Mouse (Mus musculus): ENCODE results near the gene Camp.

The Camp gene

DNA sequence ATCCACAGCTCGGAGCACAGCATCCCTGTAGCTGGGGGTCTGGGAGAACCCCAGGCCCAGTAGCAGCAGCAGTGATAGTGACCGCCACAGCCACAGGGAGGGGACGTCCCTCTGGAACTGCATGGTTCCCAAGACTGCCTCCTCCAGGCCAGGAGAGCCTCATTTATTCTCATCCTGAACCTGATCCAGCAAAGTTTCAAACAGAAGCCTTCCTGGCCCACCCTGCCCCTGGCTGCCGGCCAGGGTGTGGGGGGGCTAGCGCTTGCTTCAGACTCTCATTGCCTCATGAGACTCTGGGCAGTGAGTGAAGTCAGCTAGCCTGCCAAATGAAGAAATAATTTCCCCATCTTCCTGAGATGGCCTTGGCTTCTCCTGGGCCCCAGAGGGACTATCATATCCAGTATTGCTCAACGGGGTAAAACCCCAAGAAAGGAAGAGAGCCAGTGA, at the start of gene Camp:
Camp (minus strand) TSS at position 306 of the 447 bp plus-strand sequence.
- in situ Hi-C loops (cut with MseI, MboI): no loop called here

DNA sequence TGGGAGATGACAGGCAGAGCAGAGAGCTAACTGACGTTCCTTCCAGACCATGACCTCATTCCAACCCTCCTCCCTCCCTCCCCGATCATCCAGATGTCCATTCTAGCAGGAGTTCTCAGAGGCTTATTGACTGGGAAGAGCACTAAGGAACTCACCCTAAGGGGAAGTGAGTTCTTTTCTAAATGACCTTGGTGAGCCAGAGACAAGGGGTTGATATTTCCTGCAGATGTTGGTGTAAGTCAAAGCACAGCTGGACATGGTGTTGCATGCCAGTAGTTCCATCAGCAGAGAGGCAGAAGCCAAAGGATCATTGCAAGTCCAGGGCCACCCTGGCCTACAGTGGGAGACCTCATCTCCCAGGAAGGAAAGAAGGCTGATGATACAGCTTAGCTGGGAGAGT, 48.6 kb upstream of the Camp start:
- in situ Hi-C loops (cut with MseI, MboI): no loop called here

DNA sequence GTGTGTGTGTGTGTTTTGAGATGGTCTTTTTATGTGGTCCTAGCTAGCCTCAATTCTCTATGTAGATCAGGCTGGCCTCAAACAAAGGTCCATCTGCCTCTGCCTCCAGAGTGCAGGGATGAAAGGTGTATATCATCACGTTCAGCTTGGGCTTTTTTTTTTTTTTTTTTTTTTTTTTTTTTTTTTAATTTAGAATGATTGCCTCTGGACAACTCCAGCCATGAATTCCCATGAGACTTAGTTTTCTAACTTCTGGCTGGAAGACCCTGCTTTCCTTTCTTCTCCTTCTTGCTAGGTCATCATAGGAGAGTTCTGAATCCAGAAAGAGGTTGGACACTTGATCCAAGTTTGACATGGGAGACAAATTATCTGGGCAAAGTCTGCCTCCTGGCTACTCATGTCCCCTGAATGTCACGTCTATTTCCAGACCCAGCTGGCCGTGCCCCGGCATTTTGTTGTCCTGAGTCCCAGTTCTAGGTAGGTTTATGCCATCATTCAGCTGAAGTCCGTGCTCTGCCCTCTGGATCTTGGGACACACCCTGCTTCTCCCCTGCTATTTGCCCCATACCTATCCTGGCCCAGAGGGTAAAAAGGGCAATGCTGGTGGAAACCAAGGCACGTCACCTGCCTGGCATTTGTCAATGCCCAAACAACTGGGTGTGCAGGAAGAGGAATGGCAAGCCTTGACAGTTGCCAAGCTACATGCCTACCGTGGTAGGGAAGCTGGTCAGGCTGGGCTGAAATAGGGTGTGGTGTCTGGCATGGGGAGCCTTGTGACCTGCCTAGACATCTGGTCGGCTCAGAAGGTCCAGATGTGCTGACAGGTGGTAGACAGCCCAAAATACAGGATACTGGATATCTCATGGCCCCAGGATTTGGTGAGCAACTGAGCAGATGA, 47.1 kb upstream of the Camp start:
- in situ Hi-C loops (cut with MseI, MboI): no loop called here

DNA sequence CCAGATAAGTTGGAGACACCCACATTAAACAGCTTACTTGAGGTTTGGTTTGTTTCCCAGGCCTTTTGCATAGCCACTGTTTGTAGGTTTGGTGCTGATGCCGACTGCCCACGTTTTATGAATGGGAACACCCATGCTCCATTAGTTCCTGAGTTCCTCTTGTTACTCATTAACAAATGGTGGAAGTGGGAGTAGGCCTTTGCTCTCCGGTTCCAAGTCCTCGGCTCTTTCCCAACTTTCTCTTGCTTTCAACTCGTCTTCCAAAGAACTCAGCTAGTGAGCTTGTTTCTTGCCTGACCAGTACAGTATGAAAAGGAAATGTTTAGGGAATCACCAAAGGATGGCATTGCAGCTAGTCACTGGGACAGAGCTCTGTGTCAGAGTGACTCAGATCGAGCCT, 46.2 kb upstream of the Camp start:
- in situ Hi-C loops (cut with MseI, MboI): no loop called here

DNA sequence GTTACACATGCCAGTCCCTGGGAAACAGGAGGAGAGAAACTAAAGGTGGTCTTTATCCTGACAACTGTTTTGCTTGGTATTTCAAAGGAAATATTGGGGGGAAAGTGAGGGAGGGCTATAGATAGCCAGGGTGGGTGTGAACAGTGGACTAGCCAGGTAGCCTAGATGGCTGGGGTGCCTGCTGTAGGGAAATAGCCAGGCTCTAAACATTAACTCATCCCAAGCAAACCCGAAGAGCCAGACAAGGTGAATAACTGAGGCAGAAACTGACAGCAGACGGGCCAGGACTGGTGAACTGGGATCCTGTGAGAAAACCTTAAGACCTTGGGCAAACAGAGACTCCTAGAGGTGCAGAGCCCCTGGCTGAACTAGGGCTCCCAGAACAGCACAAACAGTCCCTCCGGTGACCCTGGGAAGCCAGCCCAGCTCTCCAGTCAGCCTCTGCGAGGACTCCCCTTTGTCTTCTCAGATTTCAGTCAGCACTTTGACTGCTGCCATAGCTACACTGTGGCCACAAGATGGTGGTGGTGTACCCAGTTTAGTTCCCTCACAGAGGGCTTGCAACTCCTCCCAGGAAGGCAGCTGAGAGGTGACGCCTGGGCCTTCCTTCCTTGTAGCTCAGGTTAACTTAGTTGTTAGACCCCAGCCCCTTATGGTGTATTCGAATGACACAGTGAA, 45.1 kb upstream of the Camp start:
- in situ Hi-C loops (cut with MseI, MboI): no loop called here

DNA sequence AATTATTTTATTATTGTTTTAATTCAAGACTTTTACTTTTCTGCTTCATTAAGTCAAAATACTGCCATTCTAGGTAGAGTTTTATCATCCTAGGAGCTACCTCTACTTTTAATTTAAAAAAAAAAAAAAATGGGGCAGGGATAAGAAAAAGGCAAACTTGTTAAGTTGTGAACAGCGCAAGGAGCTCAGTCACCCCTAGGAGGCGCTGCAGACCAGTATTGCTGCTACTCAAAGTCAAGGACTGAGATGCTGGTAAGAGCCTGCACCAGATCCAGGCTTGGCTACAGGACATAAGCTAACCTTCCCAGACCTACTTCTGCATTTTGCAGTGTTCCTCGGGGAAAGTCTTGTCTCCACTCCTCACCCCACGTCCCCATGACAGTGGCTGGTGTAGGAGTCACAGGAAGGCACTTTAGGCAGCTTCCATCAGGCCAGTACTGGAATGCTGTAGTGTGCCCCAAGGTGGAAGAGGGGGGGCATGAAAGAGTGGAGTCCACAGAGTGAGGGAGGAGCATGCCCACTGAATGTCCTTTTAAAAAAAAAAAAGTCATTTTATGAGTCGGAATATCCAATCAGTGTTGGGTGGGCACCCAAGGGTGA, 43.3 kb upstream of the Camp start:
- in situ Hi-C loops (cut with MseI, MboI): no loop called here

DNA sequence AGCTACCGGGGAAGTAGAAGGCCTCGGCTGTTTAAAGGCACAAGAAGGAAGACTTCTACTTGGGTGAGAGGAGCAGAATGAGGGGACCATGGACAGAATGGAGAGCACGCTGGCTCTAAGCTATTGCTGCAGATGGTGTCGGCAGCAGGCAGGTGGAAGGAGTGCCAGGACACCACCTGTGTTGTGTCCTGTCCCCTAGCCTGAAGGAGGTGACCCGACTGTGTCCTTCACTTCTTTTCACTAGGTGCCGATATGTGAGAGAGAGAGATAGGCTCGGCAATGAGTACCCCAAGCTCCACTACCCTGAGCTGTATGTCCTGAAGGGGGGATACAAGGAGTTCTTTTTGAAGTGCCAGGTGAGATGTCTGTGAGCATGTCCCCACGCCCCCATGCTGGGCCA, 42.1 kb upstream of the Camp start:
- in situ Hi-C loops (cut with MseI, MboI): no loop called here

DNA sequence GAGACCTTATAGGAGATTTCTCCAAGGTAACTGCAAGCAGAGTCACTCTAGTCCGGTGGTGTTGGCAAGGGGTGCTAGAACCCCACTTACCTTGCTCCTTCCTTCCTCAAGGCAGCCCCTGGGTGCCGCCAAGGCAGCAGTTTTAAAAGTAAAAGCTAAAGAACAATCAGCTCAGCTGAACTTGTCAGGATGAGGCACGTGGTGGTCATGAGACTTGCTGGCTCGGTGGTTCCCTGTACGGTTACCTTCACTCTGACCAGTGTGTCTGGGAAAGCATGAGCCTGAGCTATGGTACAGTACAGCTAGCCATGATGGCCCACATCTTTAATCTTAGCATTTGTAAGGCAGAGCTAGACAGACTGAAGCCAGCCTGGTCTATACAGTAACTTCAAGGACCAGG, 37.9 kb upstream of the Camp start:
- in situ Hi-C loops (cut with MseI, MboI): no loop called here

DNA sequence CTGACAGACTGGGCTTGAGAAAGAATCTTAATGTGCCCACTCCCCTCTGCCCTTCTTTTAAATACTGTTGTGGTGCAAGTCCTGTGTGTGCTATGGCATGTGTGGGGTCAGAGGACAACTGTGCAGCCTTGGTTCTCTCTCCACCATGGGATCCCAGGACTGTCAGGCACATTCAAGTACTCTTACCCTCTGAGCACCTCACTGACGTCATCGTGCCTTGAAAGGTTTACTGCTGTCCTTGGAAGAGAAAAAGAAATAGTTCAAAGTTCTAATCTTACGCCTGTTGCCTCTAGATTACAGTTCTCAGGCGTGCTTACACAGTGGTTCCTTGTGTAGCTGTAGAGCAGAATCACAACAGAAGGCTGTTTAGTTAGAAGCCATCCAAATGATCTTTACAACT, 36.8 kb upstream of the Camp start:
- in situ Hi-C loops (cut with MseI, MboI): no loop called here

DNA sequence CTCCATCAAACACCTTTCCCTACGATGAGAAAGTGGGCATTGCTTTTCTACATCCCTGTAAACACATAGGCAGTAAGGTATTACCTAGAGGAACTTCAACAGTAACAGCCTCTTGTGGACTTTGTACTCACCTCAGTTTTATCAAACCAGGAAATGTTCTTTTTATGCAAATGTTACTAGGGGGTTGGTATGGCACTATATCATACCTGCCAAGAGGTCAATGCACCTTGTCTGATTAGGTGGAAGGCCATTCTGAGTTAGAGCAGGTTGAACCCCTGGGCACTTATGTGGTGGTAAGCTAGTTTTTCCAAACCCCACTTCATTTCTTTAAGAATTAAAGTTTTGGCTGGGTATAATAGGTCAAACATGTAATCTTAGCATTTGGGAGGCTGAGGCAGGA, 29.9 kb upstream of the Camp start:
- in situ Hi-C loops (cut with MseI, MboI): no loop called here

DNA sequence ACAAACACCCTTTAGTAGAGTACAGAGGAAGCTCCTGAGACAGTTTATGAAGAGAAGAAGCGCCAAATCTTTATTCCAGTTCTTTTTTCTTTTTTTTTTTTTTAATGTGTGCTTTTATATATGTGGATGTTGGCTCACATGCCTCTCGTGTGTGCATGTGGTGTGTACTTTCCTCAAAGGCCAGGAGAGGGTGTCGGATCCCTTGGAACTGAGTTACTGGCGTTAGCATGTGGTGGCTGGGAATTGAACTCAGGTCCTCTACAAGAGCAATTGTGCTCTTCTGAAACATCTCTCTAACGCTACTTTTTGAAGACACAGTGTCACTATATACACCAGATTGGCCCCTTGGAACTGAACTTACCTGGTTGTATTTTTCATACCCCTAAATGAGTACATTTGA, 28.2 kb upstream of the Camp start:
- in situ Hi-C loops (cut with MseI, MboI): no loop called here

DNA sequence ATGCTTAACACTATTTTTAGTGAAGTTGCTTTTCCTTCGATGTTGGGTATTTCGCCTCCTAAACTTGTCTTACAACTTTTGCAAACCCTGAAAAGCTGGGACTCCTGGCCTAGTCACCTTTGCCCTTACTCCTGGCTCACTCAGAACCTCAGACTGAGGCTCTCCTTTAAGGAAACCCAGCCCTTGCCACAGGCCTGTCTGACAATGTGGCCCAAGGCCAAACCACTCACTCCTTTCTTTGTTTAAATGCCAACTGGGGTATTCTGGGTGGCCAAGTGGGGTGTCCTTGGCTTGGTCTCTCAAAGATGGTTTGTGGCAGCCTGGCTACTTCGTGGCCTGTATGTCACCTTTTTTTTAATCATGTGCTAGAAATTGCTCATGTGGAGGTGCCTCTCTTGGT, 27.3 kb upstream of the Camp start:
- in situ Hi-C loops (cut with MseI, MboI): no loop called here

DNA sequence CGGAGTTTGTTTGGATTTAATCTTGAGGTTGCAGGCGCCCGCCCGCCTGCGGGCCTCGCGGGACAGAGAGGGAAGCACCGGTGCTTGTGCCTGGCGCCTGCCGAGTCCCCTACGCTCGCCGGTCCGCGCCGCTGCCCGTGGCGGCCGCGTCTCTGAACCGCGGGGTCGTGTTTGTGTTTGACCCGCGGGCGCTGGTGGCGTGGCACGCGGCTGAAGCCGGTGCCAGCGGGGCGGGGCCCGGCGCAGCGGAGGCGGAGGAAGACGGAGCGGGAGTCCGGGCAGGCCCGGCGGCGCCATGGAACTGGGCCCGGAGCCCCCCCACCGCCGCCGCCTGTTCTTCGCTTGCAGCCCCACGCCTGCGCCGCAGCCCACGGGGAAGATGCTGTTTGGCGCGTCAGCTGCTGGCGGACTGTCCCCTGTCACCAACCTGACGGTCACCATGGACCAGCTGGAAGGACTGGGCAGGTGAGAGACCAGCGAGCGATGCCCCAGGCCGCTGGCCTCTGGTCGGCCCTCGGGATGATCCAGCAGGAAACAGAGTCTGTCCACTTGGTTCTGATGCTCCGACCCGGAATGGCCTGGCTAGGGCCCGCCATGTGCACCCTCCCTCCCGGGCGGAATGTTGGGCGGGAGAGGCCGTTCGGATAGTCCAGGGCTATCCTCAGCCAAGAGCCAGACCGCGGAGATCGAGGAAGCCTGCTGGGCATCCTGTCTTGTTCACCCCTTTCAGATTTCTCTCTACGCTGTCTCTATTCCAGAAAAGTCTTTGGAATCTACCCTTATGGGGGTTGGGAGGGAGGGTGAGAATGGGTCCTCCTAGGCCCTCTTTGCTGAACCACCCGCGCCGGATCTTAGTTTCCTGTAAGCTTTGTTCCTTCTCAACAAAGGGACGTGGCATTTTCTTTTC, 26.5 kb upstream of the Camp start:
- in situ Hi-C loops (cut with MseI, MboI): no loop called here

DNA sequence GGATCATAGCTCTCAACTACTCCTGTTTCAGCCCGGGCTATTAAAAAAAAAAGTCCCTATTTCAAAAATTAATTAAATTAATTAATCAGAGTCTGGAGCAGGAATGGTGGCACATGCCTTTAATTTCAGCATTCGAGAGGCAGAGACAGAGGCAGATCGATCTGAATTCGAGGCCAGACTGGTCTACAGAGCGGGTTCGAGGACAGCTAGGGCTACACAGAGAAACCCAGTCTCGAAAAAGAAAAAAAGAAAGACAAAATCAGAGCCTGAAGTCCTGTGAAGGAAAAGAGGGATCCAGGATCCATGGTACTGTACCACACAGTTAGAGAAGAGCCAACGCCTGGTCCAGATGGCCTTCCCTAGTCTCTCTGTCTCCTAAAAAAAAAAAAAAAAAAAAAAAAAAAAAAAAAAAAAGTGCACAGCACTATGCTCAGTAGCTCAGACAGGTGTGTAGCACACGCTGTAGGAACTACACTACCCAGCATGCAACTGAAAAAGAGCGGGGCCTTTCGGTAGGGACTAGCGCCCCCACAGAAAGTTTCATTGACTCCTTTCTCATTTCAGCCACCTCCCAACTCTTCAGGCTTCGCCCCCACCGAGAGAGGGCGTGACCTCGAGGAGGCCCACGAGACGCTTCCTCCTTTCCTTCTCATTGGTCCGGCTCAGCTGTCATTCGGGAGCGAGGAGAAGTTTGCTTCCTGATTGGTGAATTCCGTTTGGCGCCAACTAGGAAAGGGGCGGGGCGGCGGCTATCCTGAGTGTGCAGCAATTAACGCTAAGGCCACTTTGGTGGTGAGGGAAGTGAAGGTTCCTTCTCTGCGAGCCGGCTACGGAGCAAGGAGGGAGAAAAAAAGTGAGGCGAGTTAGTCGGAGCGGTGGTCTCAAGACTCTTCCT, 25.6 kb upstream of the Camp start, which contains the start of gene Cdc25a:
Cdc25a (plus strand) TSS at position 783 of the 895 bp plus-strand sequence.
- in situ Hi-C loops (cut with MseI, MboI): no loop called here

DNA sequence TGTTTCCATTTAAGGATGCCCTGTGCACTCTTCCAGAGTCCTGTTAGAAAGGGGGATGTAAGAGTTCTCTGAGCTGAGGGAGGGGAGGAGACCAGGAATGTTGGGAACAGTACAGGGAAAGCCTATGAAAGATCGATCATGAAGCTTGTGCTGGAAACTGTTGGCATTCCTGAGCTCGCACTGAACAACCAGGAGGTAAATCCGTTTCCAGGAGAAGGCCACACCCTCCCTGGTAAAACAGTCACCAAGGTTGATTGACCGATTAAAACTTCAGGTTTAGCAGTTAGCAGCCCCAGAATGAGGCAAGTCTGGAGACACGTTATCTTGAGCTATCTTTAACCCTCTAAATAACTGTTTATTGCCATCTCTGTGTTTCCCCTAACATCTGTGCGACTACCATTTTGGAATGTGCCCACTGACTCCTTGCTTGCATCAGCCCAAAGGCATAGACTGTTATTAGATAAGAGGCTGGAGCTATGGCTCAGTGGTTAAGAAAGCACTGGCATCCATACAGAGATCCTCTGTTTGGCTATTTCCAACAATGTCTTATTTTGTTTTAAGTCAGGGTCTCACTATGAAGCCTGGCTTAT, 21.7 kb upstream of the Camp start:
- in situ Hi-C loops (cut with MseI, MboI): no loop called here

DNA sequence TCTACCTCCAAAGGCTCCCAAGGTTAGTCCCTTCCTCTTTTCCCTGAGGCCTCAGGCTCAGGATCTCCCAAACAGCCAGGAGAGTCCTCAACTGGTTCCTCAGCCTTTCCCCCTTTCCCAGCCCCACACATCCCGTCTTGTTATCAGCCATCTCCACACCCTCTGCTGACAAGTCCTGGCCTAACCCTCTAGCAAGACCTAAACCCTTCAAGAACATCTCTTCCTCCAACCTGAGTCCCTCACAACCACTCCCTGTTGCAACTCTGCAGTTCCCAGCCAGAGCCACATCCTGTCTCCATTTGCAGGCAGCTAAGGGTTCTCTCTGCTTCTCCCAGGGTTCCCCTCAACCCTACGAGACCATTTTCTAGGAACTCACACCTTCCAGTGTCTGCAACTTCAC, 16.8 kb upstream of the Camp start:
- in situ Hi-C loops (cut with MseI, MboI): no loop called here

DNA sequence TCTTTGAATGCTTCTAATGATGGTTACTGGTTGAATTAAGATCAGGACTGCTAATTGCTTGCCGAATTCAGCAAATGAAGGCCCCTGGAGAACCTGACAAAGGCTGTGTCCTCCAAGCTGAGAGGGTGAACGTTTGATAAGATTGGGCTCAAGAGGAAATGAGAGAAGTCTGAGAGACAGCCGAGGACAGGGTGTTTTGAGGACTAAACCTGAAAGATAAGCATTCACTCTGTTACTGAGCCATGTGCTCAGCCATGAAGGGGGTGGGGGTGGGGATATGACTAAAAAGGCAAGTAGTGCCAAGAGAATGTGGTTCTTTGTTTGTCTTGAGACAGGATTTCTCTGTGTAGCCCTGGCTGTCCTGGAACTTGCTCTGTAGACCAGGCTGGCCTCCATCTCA, 13.7 kb upstream of the Camp start:
- in situ Hi-C loops (cut with MseI, MboI): no loop called here

DNA sequence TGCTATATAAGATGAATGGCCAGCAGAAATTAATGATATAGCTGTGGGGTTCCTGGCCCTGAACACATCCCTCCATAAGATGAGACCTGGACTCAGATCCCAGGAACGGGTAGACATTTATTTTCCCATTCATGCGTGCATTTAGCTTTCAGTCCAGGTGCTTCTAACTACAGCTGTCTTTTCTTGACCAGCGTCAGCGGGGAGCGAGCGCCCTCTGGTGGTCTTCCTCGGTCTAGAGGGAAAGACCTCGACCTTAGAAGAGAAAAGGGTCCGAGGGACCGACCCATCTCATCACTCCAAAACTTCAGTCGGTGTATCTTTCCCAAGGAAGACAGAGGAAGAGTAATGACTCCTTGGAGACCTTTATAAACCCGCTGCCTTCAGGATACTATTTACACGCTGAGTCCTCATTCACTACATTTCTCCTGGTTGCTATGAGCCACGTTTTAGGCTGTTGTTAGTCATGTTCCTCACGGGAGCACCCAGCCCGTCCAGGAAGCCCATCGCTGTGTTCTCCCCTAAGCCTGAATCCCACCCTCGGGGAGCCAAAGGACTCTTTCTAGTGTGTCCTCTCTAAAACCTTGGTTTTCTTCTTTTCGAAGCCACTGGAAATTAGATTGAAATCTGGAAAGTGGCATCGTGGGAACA, 13.1 kb upstream of the Camp start:
- in situ Hi-C loops (cut with MseI, MboI): no loop called here

DNA sequence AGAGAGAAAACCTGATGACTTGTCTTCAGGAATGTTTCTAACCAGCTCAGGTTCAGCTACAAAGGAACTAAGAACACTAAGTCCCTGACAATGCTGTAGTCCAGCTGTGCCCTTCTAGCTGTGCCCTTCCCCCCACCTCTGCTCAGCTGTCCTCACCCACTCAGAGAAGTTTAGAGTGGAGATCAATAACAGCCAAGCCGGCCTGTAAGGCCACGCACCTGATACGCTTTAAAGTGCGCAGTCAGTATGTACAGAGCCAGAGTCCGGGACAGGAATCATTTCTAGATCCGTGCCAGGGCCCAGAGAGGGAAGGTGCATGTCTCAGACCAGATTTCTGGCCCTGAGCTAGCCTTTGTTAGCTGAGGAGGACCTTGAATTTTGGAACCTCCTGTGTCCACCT, 6.5 kb upstream of the Camp start:
- in situ Hi-C loops (cut with MseI, MboI): no loop called here

DNA sequence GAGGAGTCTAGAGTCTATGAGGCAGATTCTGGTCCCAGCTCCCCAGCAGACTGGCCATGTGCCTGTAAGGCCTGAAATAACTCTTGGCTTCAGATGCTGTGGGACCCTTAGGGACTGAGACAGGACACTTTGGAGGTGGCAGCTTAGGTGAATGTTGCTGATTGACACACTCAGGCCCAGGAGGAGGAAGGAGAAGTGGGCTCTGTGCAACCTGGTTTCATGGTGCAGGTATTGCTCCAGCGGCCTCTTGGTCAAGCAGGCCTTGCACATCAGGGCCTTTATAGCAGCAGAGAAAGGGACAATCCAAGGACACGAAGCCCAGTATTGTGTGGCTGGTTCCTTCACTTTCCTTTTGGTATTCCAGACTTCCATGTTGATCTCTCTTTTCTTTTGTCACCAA, 4.9 kb upstream of the Camp start:
- in situ Hi-C loops (cut with MseI, MboI): no loop called here
